Mouse (Mus musculus) layer of hippocampus, postnatal 14 days (tissue): ENCODE data around the gene Mslnl. TPM values are rescaled to one million over a fixed set of nuclear protein-coding genes. Genes with fewer than 3 reads are reported as not detected.
A peak's percentile ranks its signal among the peaks of the same experiment; 100 is the strongest.
"Not testable (repeated sequence)": the region's sequence is repeated elsewhere in the genome, so short reads cannot be mapped to it uniquely, and the experiment has no call there.

Experiments
- DNase-seq, 2 experiments: peaks; one replicate each; pipeline ENCODE4 v3.0.0; 2021 to 2022; ENCODE audit warnings: low spot score in 2 of 2, mixed read lengths in 1 of 2
- long read RNA-seq, 2 experiments: library from polyadenylated mRNA; stranded (forward); transcript quantifications; one replicate each; pipeline ENCODE4 v2.0.0; 2021
- total RNA-seq, 2 experiments: library from RNA; stranded (reverse); gene quantifications; 2 replicates each; pipeline ENCODE4 v1.2.3; 2021

Mslnl gene
- under 1 TPM in 1 of 2 experiments, not detected in 1; 0.12 TPM for total RNA-seq
- long read RNA-seq, experiment 1 = 0 reads
- long read RNA-seq, experiment 2 = 0 reads

GRCm38 (mm10) chr17:25735745-25736144, at the start of gene Mslnl:
Mslnl (plus strand) TSS chr17:25736042.
- no peak for DNase-seq

- no peak for DNase-seq
Measured at GRCm38 (mm10) chr17:25686323-25686722, 49.5 kb upstream of the Mslnl start.

- DNase-seq = no peak
Measured at GRCm38 (mm10) chr17:25688922-25689321, 46.9 kb upstream of the Mslnl start.

- no peak for DNase-seq
Measured at GRCm38 (mm10) chr17:25696263-25696662, 39.6 kb upstream of the Mslnl start.

GRCm38 (mm10) chr17:25698446-25698845, 37.4 kb upstream of the Mslnl start:
- DNase-seq = peak; percentile 77 to 90

GRCm38 (mm10) chr17:25700863-25701496, 34.9 kb upstream of the Mslnl start:
- no peak for DNase-seq

- DNase-seq = no peak
Measured at GRCm38 (mm10) chr17:25709994-25710393, 25.8 kb upstream of the Mslnl start.

GRCm38 (mm10) chr17:25711136-25711535, 24.7 kb upstream of the Mslnl start:
- no peak for DNase-seq

GRCm38 (mm10) chr17:25715627-25716026, 20.2 kb upstream of the Mslnl start:
- no peak for DNase-seq

GRCm38 (mm10) chr17:25716130-25716529, 19.7 kb upstream of the Mslnl start:
- no peak for DNase-seq

- no peak for DNase-seq
Measured at GRCm38 (mm10) chr17:25716711-25717637, 18.9 kb upstream of the Mslnl start, which contains the start of gene Gng13. Gng13 (plus strand) TSS chr17:25717171.

GRCm38 (mm10) chr17:25717691-25718090, 18.2 kb upstream of the Mslnl start:
- no peak for DNase-seq

GRCm38 (mm10) chr17:25721476-25721875, 14.4 kb upstream of the Mslnl start:
- DNase-seq = no peak

GRCm38 (mm10) chr17:25723470-25723869, 12.4 kb upstream of the Mslnl start:
- DNase-seq = no peak

- DNase-seq = no peak
Measured at GRCm38 (mm10) chr17:25723919-25724318, 11.9 kb upstream of the Mslnl start.

GRCm38 (mm10) chr17:25725264-25725663, 10.6 kb upstream of the Mslnl start:
- DNase-seq = no peak

GRCm38 (mm10) chr17:25727265-25728008, 8.4 kb upstream of the Mslnl start, which contains the start of the genes Chtf18 and Rpusd1:
Chtf18 (minus strand) TSS chr17:25727419.
Rpusd1 (plus strand) TSS chr17:25727670.
- DNase-seq = peak; percentile 98 to 100

- no peak for DNase-seq
Measured at GRCm38 (mm10) chr17:25728009-25728270, 7.9 kb upstream of the Mslnl start.

GRCm38 (mm10) chr17:25732082-25732481, 3.8 kb upstream of the Mslnl start:
- peak; percentile 82 to 85 for DNase-seq

- no peak for DNase-seq
Measured at GRCm38 (mm10) chr17:25735246-25735645, 596 bp upstream of the Mslnl start.

- DNase-seq = no peak
Measured at GRCm38 (mm10) chr17:25738861-25739260, 3.0 kb downstream of the Mslnl start.

GRCm38 (mm10) chr17:25741471-25741870, 5.6 kb downstream of the Mslnl start:
- not testable (repeated sequence) for DNase-seq
